Mouse (Mus musculus): ENCODE measurements at regions not wholly inside any gene's neighbourhood (a gene's known extent, or its start where the extent isn't known, plus 50 kb on each side); places are given as distances from the start of the nearest gene placed in this dataset.

DNA sequence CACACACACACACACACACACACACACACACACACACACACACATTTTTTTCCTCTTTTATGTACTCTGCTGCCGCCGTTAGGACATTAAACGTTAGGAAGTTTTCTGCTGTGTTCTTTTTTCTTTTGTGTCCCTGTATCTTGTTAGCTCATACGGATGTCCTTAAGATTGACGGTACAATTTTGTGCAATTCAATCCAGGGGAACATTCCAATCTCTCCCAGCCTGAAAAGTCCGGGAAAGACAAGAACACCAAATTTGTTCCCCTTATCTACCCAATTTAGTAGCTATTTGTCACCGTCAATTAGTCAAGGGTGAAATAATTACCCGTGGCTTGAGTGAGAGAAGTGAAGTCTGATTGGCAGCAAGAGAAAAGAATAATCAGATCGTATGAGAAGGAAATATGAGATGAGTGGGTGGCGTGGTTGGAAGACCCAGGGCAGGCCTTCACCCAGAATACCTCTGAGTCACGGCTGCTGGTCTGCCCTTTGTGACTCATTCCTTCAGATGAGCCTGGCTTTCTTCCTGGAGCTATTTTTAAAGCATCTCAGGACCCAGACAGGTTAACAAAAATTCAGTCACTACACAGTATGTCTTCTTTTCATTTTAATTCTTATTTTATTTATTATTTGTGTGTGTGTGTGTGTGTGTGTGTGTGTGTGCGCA, 318.4 kb downstream of the Insig2 start:
- ATAC-seq (replicated peaks; ENCODE audit: low FRiP score, low TSS enrichment, poor library complexity, severe bottlenecking) = no peak

DNA sequence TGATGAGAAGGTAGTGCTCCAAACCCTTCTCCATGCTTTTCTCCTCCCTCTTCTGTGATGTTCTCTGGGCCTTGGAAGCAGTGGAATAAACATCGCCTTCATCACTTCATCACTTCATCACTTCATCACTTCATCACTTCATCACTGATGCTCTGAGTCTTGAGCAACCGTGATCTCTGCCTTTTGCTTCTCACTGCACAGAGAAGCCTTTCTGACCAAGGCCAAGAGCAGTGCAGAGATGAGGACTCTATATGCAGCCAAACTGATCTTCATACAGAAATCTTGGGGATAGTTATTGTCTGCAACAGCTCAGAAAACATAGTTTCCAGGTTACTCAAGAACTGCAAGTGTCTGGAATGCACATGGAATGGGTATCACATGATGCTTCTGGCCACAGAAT, 303.0 kb downstream of the Insig2 start:
- ATAC-seq (replicated peaks; ENCODE audit: low FRiP score, low TSS enrichment, poor library complexity, severe bottlenecking) = no peak

DNA sequence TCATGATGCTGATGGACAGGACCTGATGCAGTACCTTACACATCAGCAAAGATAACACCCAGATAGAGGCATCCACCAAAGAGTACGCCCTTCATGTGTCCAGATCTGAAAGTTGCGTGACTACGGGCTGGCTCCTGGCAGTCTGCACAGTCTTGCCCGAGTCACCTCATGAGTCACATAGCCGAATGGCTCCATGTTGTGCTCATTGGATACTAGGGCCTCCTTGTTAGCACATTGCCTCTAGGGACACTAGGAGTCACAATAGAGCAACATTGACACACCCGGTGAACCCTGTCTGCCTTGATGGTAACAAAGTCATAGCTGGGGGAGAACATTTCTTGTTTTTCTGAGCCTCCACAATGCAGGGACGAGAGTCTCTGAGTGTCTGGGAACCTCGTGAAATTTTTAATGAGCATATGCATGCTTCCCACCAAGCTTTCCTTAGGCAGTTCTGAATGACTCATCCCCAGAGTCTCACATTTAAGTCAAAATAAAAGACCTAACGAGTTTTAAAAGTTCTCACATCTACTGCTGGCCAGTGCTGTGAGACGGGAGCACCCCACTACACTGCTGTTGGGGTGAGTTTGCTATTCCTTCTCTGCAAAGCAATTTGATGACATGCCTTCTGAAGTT, 297.5 kb downstream of the Insig2 start:
- no peak for ATAC-seq (replicated peaks; ENCODE audit: low FRiP score, low TSS enrichment, poor library complexity, severe bottlenecking)

DNA sequence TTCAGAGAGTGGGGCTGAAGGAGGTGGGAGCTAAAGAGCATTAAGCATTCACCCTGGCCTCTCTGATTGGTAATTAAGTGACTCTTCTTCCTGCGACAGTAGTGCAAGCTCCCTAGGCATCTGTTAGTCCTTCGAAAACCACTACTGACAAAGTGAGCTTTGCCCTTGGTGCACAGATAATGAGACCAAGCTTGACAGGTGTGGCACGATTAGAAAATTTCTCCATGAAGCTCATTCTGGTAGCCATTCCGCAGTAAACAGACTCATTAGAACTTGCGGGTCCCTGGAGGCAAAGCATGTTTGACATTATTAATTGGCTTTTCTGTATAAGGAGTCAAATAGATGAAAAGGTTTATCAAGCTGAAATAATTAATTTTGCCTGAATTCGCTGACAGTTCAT, 285.8 kb downstream of the Insig2 start:
- ATAC-seq (replicated peaks; ENCODE audit: low FRiP score, low TSS enrichment, poor library complexity, severe bottlenecking) = no peak

DNA sequence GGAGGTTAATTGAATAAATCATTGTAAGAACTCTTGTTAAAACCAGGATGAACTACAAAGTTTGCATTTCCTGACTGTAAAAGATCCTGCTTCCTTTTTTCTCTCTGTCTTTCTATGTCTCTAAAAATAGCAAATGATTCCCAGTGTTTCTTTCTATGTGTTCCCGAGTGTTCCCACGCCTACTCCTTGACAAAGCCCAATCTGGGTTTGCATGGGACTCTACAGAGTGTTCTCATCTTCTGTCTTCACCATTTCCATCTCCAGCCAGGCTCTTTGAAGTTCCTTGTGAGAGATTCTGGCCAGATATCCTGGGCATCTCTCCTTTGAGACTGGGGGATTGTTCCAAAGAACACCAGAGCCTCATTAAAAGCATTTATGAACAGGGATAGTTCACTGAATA, 285.0 kb downstream of the Insig2 start:
- no peak for ATAC-seq (replicated peaks; ENCODE audit: low FRiP score, low TSS enrichment, poor library complexity, severe bottlenecking)

DNA sequence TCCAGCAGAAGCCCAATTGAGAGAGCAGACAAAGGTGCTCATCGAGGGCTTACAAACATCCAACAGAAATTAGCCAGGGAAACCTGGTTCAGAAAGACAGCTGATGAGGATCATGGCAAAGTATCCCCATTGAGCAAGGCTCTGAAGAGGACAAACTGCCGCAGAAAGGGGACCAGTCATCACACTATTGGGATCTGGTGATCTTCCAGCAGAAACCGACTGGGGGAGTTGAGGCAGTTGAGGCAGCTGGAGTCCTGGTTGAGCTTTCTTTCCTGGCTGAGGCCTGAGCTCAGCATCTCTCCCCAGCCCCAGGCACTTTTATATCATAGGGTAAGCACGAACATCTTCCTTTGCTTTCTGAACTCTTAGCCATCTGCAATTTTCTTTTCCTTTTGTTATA, 282.7 kb downstream of the Insig2 start:
- ATAC-seq (replicated peaks; ENCODE audit: low FRiP score, low TSS enrichment, poor library complexity, severe bottlenecking) = no peak

DNA sequence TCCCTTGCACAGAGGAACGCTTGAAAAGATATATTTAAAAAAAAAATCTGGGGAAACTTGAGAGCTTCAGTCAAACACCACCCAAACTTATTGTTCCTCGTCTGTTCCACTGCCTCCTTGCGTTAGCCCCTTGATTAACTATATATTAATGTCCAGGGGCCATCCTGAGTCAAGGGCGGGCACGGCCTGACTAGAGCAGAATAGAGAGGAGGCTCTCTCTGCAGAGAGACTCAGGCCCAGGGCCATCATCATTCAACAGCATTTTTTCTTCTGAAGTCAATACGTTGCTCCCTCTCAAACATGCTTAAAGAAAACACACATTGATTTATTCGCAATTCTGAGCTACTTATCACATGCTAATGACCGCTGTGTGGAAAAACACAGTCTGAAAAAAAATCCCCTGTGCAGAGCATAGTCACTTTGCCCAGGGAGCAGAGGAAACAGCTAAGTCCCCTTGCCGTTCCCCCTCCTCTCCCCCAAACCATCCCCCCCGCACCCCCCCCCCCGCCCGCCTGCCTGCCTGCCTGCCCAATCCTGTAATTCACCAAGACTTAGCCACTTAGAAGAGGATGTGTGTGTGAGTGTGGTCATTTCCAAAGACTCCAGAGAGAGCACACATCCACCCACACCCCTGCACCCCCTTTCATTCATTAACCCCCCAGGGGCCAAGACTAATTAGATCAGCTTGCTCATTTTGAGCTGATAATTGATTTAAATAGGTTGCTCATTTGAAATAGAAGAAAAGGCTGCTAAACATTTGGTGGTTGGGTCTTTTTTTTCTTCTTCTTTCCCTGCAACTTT, 281.5 kb downstream of the Insig2 start:
- ATAC-seq (replicated peaks; ENCODE audit: low FRiP score, low TSS enrichment, poor library complexity, severe bottlenecking) = no peak

DNA sequence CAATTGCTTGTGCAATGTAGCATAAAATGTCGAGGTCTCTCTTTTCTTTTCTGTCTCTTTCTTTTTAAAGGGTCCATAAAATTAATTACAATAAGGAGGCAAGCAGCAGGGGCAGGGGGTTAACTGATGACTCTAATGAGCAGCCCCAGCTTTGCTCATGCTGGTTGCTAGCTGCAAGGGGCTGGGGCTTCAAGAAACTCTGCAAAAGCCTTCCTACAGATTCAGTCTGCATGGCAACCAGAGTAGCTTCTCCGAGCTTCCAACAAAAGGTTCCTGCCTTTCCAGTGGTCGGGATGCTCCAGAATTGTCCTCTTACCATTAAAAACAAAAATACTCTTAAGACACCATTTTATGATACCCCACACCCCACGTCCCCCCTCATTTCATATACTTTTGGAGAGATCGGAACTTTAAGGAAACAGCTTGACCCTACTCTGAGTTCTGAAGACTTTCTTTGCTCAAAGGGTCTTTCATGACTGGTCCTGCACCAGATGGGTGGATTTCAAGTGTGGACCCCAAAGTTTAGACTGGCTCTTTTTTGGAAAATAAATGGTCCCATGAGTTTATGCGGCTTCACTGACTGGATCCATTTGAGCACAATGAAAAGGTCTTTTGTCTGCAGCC, 280.8 kb downstream of the Insig2 start:
- ATAC-seq (replicated peaks; ENCODE audit: low FRiP score, low TSS enrichment, poor library complexity, severe bottlenecking) = no peak

DNA sequence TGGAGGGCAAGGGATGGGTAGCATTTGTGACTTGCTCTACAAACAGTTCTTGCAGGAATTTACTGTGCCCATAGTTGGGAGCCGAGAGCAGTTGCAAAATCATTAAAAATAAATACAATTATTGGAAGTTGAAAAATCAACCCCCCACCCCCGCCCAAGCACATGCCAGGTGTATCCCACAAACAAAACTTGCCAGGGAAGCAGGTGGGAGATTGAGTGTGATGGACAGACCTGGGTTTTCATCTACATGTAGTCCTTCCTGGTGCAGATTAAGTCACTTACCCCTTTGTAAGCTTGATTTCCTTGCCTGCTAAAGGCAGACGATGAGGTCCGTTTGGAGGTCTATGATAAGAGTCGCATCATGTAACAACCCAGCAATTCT, 280.3 kb downstream of the Insig2 start:
- no peak for ATAC-seq (replicated peaks; ENCODE audit: low FRiP score, low TSS enrichment, poor library complexity, severe bottlenecking)

DNA sequence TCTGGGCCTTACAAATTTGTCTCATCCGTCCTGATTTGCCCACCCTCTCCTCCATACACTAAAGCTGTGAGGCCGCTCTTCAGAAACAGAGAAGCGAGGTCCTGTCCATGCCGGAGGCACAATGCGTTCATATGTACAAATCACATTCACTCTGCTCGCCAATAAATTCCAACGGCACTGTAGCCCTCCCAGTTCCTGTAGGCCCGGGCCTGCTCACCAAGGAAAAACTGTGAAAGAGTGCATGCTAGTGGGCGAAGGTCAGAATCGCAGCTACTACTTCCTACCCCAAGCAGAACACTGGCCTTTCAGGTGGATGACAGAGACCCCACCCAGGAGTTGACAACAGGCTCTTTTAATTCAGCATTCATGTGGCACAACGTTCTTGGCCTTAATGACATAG, 278.7 kb downstream of the Insig2 start:
- no peak for ATAC-seq (replicated peaks; ENCODE audit: low FRiP score, low TSS enrichment, poor library complexity, severe bottlenecking)

DNA sequence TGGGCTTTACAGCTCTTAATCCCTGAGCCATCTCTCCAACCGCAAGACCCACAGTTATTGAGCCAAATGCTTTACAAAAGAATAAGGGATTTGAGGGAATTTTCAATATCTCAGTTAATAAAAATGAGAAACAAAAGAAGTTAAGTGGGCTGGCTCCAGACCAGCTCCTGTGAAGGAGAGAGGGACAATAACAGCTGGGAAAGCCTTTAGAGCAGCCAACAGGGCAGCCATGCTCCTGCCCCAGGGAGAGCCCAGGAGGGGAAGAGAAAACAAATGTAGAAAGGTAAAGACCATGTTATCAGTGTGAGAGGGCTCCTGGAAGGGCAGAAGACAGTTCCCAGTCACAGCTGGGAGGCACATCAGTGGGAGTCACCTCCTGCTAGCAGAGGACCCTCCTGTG, 257.8 kb downstream of the Insig2 start:
- ATAC-seq (replicated peaks; ENCODE audit: low FRiP score, low TSS enrichment, poor library complexity, severe bottlenecking) = no peak

DNA sequence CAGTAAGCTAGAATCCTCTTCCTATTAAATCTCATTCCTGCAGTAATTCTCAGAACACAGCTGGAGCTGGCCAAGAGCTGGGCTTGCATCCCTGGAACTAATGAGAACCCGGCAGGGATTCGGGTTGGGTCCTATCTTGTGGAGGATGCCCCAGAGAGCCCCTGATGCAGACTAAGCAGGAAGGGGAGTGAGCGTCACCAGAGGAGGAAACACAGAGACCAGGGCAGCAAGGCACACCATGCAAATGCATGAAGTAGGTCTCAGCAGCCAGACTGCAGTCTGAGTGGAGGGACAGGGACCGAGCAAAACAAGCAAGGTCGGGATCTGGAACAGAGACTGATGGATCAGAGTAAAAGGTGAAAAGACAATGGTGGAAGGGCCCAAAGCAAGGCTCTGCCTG, 249.6 kb downstream of the Insig2 start:
- ATAC-seq (replicated peaks; ENCODE audit: low FRiP score, low TSS enrichment, poor library complexity, severe bottlenecking) = no peak

DNA sequence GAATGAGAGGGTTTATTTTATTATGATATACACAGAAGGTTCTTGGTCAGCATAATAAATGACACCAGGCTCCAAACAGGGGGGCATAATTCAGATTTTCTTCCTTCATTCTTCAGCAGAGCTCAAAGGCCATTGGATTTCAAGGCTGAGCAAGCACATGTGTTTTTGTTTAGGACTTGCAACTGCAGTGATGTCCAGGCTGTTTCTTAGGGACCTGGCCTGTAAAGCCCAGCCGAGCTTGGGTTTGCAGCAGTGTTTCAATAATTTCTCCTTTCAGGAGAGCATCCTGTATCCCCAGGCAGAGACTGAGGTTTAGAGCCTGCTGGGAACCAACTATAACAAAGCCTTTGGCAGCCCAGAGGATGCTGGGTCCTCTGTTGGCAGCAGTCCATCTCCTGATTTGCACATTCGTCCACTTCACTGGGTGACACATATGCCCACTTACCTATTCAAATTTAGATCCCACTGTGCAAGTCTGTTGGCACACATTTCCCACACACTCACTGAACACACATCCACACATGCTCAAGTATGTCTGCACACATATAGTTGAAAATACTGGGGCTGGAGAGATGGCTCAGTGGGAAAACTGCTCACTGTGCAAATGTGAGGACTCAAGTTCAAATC, 247.2 kb downstream of the Insig2 start:
- no peak for ATAC-seq (replicated peaks; ENCODE audit: low FRiP score, low TSS enrichment, poor library complexity, severe bottlenecking)

DNA sequence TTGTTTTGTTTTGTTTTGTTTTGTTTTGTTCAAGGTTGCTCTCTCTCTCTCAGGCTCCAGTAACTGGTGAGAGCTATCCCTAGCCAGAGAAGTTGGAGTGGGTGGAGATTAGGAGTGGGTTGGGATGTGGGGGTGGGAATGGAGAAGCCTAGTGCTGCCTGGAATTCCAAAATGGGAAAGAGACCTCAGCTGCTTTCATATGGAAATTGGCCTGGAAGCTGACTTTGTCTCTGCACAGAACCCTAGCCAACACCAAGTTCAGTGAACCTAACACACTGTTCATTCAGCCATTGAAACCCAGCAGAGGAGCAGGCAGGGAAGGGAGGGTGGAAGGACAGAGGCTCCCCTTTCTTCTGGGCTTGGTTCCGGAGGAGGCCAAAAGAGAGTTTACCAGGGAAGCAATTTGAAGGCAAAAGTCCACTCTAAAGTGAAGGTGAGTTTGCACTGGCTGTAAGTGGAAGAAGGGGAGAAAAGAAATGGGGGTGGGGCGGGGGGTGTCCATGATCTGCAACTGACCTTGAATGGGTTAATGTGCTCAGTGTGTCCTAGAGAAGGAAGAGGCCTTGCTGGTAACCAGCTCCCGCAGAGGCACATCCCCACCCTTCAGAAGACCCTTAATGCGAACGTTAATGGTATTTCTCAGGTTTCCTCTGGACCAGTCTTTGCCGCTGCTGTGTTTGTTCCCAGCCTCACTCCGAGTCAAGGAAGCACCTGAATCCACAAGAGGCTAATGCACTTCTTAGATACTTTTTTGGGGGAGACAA, 245.1 kb downstream of the Insig2 start:
- no peak for ATAC-seq (replicated peaks; ENCODE audit: low FRiP score, low TSS enrichment, poor library complexity, severe bottlenecking)

DNA sequence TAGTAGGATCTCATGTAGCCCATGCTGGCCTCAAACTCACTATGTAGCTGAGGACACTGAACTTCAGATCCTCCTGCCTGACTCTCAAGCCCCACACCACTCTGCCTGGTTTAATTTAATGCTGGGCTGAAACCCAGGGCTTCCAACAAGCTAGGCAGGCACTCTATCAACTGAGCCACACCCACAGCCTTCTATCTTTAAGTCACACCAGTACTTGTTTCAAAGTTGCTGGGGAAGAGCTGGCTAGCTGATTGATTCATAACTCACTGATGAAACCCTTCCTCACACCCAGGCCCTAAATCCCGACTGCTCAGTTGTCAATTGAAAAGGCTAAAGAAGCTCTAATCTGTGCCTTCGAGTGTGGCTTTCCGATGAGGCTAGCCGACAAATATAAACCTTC, 241.8 kb downstream of the Insig2 start:
- ATAC-seq (replicated peaks; ENCODE audit: low FRiP score, low TSS enrichment, poor library complexity, severe bottlenecking) = no peak

DNA sequence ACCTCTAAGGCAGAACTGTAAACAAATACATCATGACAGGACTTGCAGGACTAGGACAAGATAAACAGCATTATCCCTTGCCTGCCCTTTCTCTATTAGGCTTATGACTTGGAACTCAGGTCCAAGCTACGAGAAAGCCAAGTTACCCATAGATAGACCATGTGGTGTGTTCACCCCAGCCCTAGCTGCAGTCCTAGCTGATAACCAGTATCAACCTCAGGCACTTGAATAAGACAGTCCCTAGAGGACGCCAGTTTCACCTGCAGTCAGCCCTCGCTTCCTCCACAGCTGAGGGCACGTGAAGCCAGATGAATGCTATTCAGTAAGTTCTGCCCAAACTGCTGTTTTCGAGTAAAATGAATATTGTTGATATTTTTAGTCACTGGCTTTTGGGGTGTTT, 239.5 kb downstream of the Insig2 start:
- no peak for ATAC-seq (replicated peaks; ENCODE audit: low FRiP score, low TSS enrichment, poor library complexity, severe bottlenecking)

DNA sequence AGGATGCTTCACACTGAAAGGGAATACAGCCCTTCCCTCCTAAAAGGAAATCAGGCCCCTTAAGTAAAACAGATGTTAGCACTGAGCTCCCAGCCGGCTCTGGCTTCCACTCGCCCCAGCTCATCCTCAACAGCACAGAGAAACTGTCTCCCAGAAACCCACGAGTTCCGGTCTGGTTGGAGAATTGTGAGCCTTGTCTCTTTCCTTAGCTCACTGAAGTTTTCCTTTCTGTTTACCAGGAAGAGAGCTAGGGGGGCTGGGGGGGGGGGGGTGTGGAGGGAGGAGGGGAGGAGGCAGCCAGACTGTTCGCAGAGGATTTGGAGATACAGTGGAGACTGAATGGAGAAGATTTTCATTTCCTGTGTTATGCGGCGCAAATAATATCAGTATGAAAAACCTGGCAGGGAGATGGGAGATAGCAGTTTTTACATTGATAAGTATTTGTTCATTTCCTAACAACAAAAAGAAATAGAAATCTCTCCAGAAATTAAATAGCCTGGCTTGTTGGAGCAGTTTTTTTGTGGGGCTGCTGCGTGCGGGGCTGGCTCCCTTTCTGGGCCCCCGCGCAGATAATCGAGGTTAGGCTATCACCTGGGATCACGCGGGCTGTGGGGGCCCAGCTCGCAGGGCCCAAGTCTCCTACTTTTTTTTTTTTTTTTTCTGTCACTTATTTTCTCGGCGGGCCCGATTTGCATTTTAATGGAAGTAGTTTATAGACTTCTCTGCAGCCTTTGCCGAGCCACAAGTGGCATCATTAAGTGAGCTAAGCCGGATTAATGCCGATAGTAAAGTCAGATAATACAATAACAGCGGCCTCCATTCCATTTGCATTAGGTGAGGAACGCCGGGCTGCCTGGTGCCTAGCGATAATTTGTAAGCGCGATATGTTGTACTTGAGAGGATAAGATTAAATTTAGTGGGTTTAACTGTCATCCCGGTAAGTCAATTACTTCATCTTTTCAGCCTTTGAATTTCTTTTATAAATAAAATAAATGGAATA, 235.5 kb downstream of the Insig2 start:
- no peak for ATAC-seq (replicated peaks; ENCODE audit: low FRiP score, low TSS enrichment, poor library complexity, severe bottlenecking)

DNA sequence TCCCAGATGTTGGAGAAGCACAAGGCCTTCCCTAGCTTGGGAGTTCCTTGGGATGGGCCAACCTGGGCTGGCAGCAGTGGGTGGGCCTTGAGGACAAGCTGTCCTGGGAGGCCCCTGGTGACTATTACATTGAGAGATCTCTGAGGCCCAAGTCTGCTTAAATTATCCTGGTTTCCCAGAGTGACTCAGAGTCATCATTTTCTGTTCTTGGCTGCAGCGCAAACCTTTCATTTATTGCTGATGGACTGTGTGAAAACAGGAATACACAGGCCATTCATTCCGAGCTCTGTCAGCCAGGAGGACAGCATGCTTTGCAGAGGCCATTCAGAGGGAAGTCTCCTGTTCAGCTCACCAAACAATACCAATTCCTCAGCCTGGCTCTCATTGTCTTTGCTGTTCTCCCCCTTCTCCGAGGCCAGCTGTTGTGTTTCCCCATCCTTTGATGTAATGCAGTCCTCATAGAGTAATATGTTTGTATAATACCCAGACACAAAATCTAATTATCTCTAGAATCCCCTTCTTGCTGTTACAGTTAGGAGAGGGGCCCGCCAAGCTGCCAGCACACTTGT, 220.5 kb downstream of the Insig2 start:
- ATAC-seq (replicated peaks; ENCODE audit: low FRiP score, low TSS enrichment, poor library complexity, severe bottlenecking) = no peak
